Mouse (Mus musculus): ENCODE measurements around the gene Slc35a2. TPM values are rescaled to one million over a fixed set of nuclear protein-coding genes. Genes with fewer than 3 reads are reported as not detected.

Slc35a2 gene
- 10 to 100 TPM; 28.2 to 47.5 (median 42.3) TPM for total RNA-seq (2022)

DNA sequence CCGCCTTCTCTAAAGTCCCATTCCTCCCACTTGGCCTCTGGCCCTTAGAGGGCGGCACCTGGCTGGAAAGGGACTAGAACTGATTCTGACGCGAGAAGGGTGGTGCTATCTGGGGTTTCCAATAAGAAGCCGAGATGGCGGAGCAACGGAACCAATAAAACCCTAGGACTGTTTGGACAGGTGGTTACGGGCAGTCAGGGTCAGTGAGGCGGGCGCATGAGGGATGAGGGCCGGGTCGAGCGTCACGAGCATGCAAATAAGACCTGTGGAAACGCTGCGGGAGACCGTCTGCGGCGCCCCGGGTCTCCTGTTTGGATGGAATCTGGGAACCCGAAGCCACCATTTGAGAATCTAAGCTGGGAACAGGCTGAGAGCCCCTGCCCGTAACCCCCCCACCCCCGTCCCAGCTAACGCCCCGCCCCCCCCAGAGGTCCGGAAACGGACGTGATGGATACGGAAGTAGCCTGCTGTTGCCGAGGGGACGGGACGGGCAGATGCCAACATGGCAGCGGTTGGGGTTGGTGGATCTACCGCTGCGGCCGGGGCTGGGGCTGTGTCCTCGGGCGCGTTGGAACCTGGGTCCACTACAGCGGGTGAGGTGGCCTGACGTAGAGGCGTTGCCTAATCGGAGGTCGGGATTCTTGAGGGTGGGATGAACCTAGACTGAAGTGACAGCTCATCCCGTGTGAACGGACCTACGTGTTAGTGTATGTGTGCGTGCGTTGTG lies at the start of gene Slc35a2:
Gene Slc35a2, plus strand, starts transcription at position 188 of the 727 bp plus-strand sequence.
- peak; percentile 54 to 81 for DNase-seq (ENCODE audit: low spot score in 2 of 2)

DNA sequence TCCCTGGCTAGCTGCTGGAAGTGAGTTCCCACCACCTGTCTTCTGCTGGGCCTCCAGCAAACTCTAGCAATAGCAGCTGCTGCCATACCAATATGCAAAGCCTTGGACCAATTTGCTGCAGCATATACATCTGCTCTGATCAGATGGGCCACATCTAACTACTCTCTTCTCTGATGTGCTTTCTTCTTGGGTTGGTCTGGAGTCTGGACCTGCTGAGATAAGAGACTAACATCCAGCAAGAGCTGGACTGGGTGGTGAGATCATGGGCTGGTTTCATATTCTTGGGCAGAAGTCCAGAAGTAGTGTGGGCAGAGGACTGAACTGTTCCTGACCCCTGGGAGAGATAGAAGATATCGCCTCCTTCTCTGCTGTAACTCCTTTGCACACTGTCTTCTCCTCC lies 46.7 kb upstream of the Slc35a2 start:
- DNase-seq (ENCODE audit: low spot score in 2 of 2) = no peak

DNA sequence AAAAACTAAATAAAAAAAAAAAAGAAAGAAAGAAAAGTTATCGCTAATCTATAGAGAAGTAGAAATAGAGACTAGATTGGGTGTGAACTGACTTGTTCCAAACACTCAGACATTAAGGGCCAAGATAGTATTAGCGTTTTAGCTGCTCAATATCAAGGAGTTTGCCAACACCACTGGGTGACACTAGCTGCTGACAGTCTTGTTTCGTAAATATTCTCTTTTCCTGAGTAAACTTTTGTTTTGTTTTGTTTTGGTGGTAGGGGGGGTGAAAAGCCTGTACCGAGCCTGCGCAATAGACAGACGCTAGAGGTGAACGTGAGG lies 43.0 kb upstream of the Slc35a2 start:
- no peak for DNase-seq (ENCODE audit: low spot score in 2 of 2)

DNA sequence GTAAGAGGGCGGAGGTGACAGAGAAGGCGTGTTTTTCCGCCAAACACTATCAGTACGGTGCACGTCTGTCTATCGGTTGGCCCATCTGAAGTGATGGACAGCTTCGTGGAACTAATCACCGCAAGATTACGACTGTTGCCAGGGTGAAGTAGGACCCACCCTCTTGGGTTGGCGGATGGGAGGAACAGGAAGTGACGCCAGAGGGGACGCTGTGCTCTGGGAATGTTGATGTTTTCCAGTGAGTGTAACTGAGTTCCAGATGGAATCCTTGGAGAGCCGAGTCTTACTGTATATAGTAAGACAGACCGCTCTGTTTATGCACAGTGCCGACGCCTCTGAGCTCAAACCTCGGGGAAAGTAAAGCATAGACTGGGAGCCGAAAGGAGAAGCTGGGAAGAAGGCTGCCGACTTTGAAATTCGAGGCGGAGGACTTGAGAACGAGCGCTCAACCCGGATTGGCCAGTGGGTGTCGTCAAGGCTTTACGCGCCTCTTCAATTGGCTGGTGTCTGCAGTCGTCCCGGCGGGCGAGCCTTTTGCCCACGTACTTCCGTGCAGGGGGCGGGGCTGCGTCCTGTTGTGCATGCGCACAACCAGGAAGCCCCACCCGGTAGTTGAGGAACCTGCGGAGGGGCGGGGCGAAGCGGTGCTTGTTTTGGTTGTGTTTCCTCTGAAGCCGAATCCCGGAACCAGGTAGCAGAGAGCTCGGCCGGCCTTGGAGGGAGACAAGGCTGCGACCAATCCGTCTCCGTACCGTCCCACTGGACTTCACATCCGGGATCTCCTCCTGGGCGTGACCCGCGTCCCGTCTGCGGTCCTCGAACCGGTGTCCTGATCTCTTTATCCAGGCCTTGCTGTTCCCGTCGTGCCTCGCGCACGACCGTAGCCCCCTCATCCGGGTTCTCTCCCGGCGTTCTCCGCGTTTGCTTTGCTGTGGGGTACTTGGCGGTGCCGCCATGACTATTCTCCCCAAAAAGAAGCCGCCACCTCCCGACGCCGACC lies 42.4 kb upstream of the Slc35a2 start, which contains the start of gene Otud5:
Gene Otud5, plus strand, starts transcription at position 202 of the 1,000 bp plus-strand sequence.
- DNase-seq (ENCODE audit: low spot score in 2 of 2) = peak; percentile 79 to 97

DNA sequence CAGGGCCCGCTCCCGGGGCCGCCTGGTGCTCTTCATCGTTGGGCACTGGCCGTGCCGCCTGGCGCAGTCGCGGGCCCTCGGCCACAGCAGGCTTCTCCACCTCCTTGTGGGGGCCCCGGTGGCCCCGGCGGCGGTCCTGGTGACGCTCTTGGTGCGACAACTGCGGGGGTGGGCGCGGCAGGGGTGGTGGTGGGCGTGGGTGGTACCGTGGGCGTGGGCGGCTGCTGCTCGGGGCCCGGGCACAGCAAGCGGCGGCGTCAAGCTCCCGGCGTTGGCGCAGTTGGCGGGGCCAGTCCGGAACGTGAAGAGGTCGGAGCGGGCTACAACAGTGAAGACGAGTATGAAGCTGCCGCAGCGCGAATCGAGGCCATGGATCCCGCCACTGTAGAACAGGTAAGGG lies 41.5 kb upstream of the Slc35a2 start:
- peak; percentile 5 to 28 for DNase-seq (ENCODE audit: low spot score in 2 of 2)

DNA sequence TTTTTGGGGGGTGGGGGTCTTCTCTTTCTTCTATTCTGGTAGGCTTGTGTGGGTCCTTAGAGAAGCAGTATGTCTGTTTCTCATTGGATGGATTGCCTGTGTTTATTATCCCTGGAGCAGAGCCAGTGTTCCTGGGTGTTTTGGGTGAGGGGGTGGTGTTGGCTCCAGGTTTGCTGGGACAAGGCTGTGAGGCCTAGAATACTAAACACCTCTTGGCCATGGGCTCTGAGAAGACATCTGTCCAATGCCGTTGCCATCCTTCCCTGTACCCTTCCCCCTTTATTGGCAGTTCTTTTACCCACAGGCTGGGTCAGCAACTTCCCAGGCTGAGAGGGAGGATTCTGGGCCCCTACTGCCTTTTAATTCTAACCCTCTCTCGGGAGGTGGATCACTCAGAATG lies 36.0 kb upstream of the Slc35a2 start:
- peak in 1 of 2 experiments; percentile 31 for DNase-seq (ENCODE audit: low spot score in 2 of 2)

DNA sequence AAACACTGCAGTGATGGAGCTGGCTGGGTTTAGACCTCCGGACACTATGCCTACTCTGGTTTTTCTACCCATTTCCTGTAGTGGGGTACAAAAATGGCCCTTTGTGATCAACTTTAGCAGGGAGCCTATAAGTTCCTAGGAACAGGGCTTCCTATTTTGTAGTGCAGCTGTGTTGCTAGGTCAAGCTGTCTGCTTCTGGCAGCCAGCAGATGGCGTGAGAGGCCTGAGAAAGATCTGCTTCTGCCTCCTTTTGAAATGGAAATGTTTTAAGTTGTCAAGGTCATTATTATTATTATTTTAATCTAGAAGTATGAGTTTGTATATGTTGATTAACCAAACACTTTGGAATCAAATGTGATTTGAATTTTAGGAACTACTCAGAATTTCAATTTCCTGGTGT lies 29.2 kb upstream of the Slc35a2 start:
- no peak for DNase-seq (ENCODE audit: low spot score in 2 of 2)

DNA sequence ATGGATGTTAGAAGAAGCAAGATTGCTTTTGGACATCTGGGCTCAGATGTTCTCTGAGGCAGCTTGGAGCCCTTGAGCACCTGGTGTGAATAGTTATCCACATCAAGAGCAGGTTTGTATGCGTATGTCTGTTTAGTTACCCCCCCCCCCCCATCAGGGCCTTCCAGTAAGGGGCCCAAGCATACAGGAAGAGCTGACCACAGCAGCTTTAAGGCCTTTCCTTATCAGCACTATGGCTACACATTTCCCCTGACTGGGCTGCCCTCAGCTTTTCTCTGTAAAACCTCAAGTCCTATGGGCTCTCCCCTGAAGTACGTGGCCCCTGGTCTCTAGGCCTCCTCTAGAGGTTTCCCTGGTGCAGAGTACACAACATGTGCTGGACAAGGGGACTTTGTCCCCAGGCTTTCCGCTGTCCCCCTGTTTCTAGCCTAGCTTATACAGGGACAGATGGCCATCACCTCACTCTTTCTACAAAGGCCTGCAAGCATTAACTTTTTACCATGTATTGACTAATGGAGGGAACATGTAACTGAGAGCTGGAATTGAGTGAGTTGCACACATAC lies 24.6 kb upstream of the Slc35a2 start:
- DNase-seq (ENCODE audit: low spot score in 2 of 2) = no peak

DNA sequence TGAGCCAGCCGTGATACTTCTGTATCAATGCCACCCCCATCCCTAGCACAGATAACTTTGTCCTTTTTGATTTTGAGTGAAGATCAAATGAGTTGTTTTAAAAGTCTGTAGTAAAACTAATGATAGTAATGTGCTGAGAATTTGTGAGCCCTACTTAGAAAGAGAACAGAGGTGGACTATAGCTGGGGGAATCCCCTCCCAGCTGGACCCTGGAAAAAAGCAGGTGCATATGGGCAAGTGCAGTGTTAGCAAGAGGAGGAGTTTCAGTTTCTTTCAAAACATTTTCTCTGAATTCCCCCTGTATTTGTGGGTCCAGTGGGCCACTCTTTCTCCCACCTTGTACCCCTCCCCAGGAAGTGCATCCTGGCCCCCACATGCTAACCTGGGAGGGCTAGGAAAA lies 20.6 kb upstream of the Slc35a2 start:
- DNase-seq (ENCODE audit: low spot score in 2 of 2) = no peak

DNA sequence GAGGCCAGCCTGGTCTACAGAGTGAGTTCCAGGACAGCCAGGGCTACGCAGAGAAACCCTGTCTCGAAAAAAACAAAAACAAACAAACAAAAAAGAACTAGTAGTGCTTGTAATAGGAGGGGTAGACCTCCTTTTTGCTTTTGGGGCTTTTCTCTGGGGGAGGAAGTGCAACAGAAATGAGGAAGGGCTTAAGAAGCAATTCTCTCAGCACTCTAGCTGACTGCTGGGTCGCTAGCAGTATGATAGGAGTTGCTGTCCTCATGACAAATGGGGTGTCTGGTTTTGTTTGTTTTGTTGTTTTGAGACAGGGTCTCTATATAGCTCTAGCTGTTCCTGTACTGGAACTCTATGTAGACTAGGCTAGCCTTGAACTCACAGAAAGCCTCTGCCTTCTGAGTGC lies 19.3 kb upstream of the Slc35a2 start:
- DNase-seq (ENCODE audit: low spot score in 2 of 2) = no peak

DNA sequence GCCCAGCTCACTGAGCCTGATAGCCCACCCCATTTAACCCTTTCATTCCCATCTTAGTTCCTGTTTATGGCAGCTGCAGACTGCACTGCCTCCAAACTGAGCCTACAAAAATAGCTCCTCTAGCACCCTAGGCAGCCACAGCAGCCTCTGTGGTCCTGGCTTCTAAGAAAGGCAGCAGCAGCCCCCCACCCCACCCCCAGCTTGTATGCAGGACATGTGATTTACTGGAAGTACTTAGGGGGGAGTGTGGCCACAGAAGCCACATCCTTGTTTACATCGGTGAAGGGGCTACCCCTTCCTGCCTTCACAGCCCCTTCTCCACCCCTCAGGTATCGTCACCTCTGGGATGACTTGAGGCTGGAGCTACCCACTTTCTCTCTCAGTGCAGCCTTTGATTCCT lies 18.5 kb upstream of the Slc35a2 start:
- DNase-seq (ENCODE audit: low spot score in 2 of 2) = no peak

DNA sequence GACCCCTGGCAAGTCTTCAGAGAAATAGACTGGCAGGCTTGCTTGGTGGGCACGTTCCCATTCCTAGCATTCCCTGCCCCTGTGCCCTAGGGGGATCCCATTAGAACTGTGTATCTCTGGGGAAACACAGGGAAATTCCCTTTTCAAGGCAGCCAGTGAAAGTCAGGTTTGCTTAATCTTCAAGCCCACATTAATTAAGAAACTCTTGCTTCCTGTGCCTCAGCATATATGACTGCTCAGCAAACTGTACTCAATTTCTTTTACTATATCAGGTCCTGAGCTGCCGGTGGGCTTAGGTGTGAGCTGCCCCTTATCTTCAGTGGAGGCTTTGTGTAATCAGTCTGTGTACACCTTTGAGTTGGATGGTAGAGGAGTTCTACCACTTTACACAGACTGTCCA lies 18.0 kb upstream of the Slc35a2 start:
- DNase-seq (ENCODE audit: low spot score in 2 of 2) = no peak

DNA sequence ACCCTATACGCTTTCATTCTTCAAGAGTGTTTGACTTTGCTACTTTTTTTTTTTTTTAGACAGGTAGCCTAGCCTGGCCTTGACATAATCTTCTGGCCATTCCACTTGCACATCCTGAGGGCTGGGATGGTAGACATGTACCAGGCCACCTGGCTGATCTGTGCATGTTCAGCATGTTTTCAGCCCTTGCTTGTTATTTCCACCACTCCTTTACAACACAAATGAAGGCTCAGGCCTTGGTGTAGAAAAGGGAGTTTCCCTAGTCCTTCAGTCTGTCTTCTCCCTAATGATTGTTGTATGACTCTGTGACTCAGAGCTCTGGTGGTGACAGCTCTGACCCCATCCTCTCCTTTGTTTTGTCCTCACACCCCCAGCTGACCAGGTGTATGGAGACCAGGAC lies 16.7 kb upstream of the Slc35a2 start:
- DNase-seq (ENCODE audit: low spot score in 2 of 2) = no peak

DNA sequence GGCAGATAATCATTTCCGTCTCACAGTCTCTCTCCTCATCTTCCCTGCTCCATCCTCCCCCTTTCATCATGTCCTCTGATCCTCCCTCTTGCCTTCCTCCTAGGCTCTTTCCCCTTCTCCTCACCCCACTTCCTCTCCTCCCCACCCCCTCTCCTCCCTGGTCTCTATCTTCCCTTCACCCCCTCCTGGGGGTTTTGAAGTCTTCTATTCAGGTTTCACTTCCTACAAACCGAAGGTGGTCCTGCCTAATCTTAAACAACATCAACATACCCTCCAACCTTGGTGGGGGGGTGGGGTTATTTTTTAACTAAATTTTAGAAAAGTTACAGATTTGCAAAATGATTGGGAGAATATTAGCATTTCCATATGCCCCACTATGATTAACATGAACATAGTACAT lies 15.3 kb upstream of the Slc35a2 start:
- no peak for DNase-seq (ENCODE audit: low spot score in 2 of 2)

DNA sequence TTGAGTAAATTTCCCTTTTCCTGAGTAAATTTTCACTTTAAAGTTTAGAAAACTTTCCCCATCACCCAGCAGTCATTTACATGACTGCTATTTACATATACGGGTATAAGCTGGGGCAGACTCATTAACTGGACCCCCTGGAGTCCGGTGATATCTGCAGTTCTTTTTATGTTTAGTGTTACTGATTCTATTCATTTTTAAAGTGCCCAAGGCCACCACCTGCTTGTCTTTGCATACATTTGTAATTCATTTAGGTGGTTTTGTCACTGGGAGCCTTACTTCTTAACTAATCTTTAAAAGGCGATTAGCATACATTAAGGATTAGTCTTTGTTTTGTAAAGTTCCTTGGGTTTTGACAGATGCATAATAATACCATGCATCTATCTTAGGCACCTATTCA lies 14.0 kb upstream of the Slc35a2 start:
- DNase-seq (ENCODE audit: low spot score in 2 of 2) = no peak

DNA sequence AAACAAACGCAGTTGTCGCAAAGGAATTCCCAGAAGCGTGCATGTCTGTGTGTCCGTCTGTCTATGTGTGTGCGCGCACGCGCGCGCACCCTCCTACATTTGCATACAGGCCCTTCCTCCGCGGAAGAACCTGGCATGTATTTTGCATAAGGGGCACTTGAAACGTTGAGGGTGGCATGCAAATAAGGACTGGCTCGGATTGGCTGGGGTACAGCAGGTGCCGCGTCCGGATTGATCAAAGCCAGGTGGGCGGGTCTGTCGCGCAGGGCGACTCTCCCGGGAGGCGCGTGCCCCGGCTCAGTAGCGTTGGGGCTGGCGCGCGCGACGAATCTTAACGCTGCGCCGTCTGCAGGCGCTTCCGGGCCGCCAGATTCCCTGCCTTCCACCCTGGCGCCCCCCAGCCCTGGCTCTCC lies 5.8 kb upstream of the Slc35a2 start, which contains the start of gene Pim2:
Gene Pim2, plus strand, starts transcription at position 256 of the 413 bp plus-strand sequence.
- DNase-seq (ENCODE audit: low spot score in 2 of 2) = peak; percentile 50 to 87

DNA sequence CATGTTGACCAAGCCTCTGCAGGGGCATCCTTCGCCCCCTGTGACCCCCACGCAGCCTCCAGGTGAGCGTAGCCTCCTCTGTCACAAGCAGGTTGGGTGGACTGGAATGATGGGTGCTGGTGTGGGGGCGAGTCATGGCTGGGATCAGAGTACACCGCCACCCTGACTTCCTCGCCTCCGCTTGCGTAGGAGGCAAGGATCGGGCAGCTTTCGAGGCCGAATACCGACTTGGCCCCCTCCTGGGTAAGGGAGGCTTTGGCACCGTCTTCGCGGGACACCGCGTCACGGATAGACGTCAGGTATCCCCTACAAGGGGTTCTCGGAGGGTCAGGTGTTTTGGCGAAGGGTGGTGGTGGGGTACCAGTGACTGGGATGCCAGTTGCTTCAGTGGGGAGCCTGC lies 5.3 kb upstream of the Slc35a2 start:
- peak in 1 of 2 experiments; percentile 31 for DNase-seq (ENCODE audit: low spot score in 2 of 2)

DNA sequence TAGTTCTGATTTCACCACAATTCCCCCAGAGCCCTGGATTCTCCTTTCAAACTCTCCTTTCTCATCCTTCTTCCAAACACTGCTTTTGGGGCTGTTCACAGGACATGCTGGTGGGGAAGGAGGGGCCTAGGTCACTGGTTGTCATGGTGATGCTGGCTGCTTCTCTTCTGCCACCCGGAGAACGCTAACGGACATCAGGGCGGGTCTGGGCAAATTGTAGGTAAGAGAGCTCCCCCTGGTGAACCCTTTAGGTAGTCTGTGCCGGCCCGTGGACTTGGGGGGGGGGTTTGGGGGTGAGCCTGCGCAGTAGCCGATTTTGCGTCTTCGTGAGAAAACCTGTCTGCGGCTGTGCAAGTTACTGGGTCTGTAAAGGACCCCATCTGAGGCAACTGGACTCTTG lies 4.0 kb upstream of the Slc35a2 start:
- DNase-seq (ENCODE audit: low spot score in 2 of 2) = peak; percentile 31 to 70

DNA sequence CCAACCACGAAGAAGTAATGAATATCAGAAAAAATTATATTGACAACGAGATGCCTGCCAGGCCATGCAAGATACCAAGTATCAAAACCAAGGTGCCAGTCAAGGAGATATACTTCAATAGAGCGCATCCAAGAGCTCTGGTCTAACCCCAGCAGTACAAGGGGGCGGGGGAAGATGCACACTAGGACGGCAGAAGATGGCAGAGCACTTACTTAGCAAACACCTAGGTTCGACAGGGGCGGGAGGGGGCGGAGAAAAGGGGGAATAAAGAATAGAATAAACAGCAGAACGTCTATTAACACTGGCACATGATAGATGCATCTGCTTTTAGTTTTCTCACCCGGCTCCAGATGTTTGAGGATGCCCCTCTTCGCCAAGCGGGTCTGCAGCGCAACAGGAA lies 14.4 kb downstream of the Slc35a2 start:
- DNase-seq (ENCODE audit: low spot score in 2 of 2) = no peak

DNA sequence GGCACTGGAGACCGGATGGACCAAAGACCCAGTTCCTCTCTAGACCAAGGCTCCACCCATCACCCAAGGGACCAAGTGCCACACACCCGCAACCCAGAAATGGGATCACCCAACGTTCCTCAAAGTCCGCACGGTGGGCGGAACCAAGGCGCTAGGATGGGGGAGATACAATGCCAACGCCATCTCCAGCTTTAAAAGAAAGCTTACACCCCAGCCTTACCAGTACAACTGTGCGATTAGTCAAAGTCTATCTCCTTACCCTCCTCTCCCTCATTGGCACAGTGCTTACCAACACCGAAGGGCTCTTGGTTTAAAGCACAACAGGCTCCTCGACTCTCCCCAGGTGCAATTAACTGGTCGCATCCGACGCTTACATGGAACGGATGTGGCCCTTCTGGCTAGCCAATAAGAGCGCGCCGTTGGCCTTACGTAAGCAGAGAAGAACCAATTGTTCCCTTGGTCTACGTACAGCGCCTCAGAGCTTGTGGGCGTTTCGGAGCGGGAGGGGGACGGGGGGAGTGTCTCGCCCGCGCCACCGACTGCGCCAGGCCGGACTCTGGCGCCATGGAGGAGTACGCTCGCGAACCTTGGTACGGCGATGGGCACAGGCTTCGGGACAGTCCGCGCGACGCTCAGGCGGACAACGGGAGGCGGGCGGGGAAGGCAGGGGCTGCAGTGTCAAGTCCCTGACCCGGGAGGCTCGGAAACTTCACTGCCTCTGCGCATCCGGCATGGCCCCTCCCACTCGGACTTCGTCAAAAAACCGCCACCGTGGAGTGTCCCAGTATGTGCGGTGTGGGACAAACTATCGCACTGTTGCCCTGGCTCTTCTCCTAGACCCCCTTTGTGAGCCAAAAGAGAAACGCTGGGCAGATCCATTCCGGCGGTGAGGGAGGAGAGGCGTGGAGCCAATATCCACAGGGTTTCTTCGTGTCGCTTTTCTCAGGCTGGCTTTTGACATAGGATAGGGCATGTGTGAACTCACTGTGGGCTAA lies 15.3 kb downstream of the Slc35a2 start, which contains the start of the genes Pqbp1 and Timm17b:
Gene Pqbp1, minus strand, starts transcription at position 390 of the 995 bp plus-strand sequence.
Gene Timm17b, plus strand, starts transcription at position 478 of the 995 bp plus-strand sequence.
- DNase-seq (ENCODE audit: low spot score in 2 of 2) = peak; percentile 63 to 91

DNA sequence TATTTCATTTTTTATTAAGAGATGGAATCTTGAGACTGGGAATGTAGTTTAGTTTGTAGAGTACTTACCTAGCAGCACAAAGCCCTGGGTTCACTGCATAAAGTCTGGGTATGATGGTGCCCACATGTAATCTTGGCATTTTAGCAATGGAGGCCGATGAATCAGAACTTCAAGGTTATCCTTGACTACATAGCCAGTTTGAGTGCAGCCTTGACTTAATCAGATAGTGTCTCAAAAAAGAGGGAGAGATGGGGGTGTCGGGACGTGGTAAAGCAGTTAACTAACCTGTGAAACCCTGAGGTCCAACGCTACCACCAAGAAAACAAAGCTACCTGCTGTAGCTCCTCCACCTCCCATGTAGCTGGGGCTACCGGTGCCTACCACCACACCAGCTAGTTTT lies 20.6 kb downstream of the Slc35a2 start:
- DNase-seq (ENCODE audit: low spot score in 2 of 2) = no peak
